Mouse (Mus musculus) brain, embryonic 14.5 days (tissue): ENCODE results near the gene Fuz.

Experiments used
- CTCF ChIP-seq: fragments of 200-500 bp; IDR thresholded peaks from 2 replicates; pipeline ENCODE4 v1.5.1; 2012; ENCODE audit warnings: inconsistent platforms, mild to moderate bottlenecking, moderate library complexity, borderline replicate concordance; ENCODE audit not compliant: insufficient read depth, insufficient read length; ENCODE audit errors: extremely low read depth
- POLR2A ChIP-seq: fragments of 200-500 bp; IDR thresholded peaks from 2 replicates; pipeline ENCODE4 v1.6.1; 2012; ENCODE audit warnings: mild to moderate bottlenecking, inconsistent platforms, borderline replicate concordance; ENCODE audit not compliant: poor library complexity, insufficient read depth, insufficient read length, severe bottlenecking; ENCODE audit errors: extremely low read depth

GRCm38 (mm10) chr7:44863210-44863609 is 32.7 kb upstream of the Fuz start:
- TF ChIP-seq CTCF (no peak), POLR2A (no peak)
